Mouse (Mus musculus) megakaryocyte, embryonic 14.5 days (primary cell): ENCODE results near the gene Zbtb38.

Source experiments
- FLI1 ChIP-seq: IDR thresholded peaks from 2 replicates; pipeline ENCODE4 v1.6.1; 2012; ENCODE audit warnings: low read length, inconsistent platforms, mixed read lengths
- GATA1 ChIP-seq: IDR thresholded peaks from 3 replicates; pipeline ENCODE4 v1.6.1; 2012; ENCODE audit warnings: mixed read lengths, low read length, inconsistent platforms, borderline replicate concordance

DNA sequence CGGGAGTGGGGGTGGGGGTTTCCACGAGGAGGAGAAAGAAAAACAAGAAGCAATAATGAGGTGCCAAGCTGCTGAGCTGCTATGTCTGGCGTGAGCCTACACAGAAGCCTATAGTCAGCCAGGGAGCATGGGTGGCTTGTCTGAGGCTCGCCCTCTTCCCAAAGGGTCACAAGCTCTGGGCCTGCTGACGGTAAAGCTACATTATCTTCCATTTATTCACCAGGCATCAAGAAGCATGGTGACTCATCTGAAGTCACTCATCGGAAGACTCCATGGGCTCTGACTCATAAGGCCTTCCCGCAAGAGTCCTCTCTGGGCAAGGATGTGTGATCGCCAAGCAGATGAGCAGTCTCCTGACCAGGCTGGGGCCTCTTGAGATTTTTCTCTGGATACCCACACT, 29.4 kb upstream of the Zbtb38 start:
- TF ChIP-seq GATA1 (no peak), FLI1 (no peak)
